Mouse (Mus musculus): ENCODE measurements at regions not wholly inside any gene's neighbourhood (a gene's known extent, or its start where the extent isn't known, plus 50 kb on each side); places are given as distances from the start of the nearest gene placed in this dataset.

DNA sequence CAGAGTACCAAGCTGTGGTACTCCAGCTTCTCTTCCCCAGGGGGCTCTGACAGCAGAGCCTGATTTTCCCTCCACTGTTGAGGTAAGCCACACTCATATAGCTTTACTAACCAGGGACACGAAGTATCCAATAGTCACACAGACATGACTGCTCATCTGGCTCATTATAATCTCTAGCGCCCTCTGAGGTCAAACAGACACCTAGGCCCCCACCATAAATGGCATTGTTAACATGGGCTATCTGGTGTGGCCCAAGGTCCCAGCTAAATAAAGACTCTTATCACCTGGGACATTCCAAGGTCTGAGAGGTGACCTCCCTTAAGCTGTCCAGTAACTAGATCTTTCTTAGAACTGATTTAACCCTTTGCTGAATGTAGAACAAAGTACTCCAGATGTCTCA is 70.7 kb upstream of the Foxa2 start:
- no peak for TF ChIP-seq POLR2A (IDR thresholded peaks at IDR 0.05; ENCODE audit: borderline replicate concordance, extremely low read depth, low read depth, low read length)
- no peak for TF ChIP-seq CTCF (IDR thresholded peaks at IDR 0.05; ENCODE audit: insufficient read depth, low read length)
